Comparison of ENCODE assay signal across 33 mouse cellular contexts in genomic region chr2:13930724-13931123, GRCm38 (mm10).
"Had no signal": no experiment of that assay in that cellular context is flagged by ENCODE, and none has a peak within 500 bp of the region (broad histone marks: within the 10 kb centered on the region; RNA-seq: fewer than 3 reads in every experiment).

No protein-coding gene starts in this region.

- H3K4me2 ChIP-seq: heart, embryonic 11.5 days; heart, embryonic 12.5 days; heart, embryonic 13.5 days; heart, embryonic 15.5 days; hindbrain, embryonic 13.5 days; hindbrain, embryonic 15.5 days; intestine, embryonic 15.5 days; kidney, embryonic 15.5 days had no signal

- H3K4me1 ChIP-seq: heart, embryonic 10.5 days; heart, embryonic 12.5 days; heart, embryonic 13.5 days; heart, embryonic 15.5 days; hindbrain, embryonic 13.5 days; hindbrain, embryonic 15.5 days; intestine, embryonic 15.5 days; kidney, embryonic 15.5 days had no signal

- H3K27me3 ChIP-seq: heart, embryonic 12.5 days; heart, embryonic 13.5 days; heart, embryonic 15.5 days; hindbrain, embryonic 13.5 days; hindbrain, embryonic 15.5 days; intestine, embryonic 15.5 days; kidney, embryonic 15.5 days had no signal

- H3K36me3 ChIP-seq: heart, embryonic 10.5 days; heart, embryonic 12.5 days; heart, embryonic 13.5 days; heart, embryonic 15.5 days; hindbrain, embryonic 13.5 days; hindbrain, embryonic 15.5 days; intestine, embryonic 15.5 days; kidney, embryonic 15.5 days had no signal

- ATAC-seq: hindbrain, postnatal 0 days; inflammation-experienced regulatory T-cells, adult 6 months; intestine, embryonic 15.5 days; intestine, embryonic 16.5 days; intestine, postnatal 0 days had no signal

- H3K27ac ChIP-seq: heart, adult 2 months; heart, embryonic 10.5 days; heart, embryonic 13.5 days; heart, embryonic 15.5 days; hindbrain, embryonic 13.5 days; hindbrain, embryonic 15.5 days; hindbrain, postnatal 0 days; intestine, embryonic 15.5 days; kidney, embryonic 15.5 days; kidney, postnatal 0 days; layer of hippocampus, adult 2 months; left cerebral cortex, adult 2 months had no signal

- H3K4me3 ChIP-seq: heart, adult 2 months; heart, embryonic 10.5 days; heart, embryonic 12.5 days; heart, embryonic 13.5 days; heart, embryonic 15.5 days; hindbrain, embryonic 13.5 days; hindbrain, embryonic 15.5 days; intestine, embryonic 15.5 days; kidney, embryonic 15.5 days; layer of hippocampus, adult 2 months; left cerebral cortex, adult 2 months had no signal

- H3K9me3 ChIP-seq: heart, embryonic 10.5 days; heart, embryonic 12.5 days; heart, embryonic 13.5 days; heart, embryonic 15.5 days; hindbrain, embryonic 13.5 days; hindbrain, embryonic 15.5 days; intestine, embryonic 15.5 days; kidney, embryonic 15.5 days had no signal

- H3K9ac ChIP-seq: heart, embryonic 12.5 days; heart, embryonic 13.5 days; heart, embryonic 15.5 days; hindbrain, embryonic 13.5 days; hindbrain, embryonic 15.5 days; intestine, embryonic 15.5 days; kidney, embryonic 15.5 days had no signal

- DNase-seq: heart, adult 2 months; heart, postnatal 10 days; heart, postnatal 14 days; heart, postnatal 36 days; heart, postnatal 4 days; kidney, adult 11 months; kidney, adult 18-20 months; kidney, adult 2 months; kidney, adult 8-10 months; kidney, adult 9 months; kidney, postnatal 10 days; kidney, postnatal 14 days; kidney, postnatal 25 days; kidney, postnatal 36 days; kidney, postnatal 4 days; layer of hippocampus, adult 9-11 months; layer of hippocampus, postnatal 36 days had no signal
